Mouse (Mus musculus): ENCODE measurements around the gene Emsy.

Gene Emsy

DNA sequence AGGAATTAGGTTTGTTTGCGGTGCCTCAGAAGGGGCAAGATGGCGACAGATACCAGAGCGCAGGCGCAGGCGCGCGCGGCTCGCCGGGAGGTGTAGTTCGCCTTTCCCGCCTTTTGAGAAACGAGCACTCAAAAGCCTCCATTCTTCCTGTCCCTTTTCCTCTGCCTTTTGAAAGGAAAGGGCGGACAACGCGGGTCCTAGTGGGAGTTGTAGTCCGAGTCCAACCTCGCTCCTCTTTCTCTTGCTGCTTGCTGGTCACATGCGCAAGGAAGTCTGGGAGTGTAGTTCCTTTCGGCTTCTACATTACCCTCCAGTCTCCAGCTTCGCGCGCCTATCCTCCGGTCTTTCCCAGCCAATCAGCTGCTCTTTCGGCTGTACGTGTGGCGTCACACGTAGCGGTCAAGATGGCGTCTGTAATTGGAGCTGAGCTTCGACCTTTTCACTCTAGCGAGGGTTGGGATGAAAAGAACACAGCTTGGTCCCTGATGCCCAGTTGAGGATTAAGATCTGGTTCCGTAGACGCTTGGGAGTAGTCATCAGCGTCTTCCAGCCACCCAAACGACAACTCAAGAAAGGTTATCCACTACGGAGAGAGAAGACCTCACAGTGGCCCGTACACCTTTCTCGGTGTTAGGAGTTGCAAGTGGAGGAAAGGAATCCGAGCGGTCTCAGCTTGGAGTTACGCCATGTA, at the start of gene Emsy:
Gene Emsy, minus strand, starts transcription at position 253 of the 691 bp plus-strand sequence.
- DNase-seq (ENCODE audit: low read depth in 2 of 2, low spot score in 2 of 2), result peak; percentile 83 to 89

DNA sequence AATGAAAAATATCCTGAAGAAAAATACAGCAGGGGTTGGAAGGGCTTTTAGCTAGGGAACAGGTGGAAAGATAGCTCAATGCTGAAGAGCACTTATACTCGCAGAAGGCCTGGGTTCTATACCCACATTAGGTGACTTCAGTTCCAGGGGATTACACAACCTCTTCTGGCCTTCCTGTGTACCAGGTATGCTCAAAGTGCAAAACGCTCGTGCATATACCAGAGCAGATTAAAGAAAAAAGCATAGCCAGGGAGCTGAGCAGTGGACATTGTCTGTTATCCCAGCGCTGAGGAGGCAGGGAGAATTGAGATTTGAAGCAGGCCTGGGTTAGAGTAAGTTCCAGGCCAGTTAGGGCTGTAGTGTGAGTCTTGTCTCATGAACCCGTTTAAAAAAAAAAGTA, 47.7 kb upstream of the Emsy start:
- DNase-seq (ENCODE audit: low read depth in 2 of 2, low spot score in 2 of 2), result no peak

GRCm38 (mm10) chr7:98703365-98703881, 46.8 kb upstream of the Emsy start:
- peak; percentile 24 to 39 for DNase-seq (ENCODE audit: low read depth in 2 of 2, low spot score in 2 of 2)

DNA sequence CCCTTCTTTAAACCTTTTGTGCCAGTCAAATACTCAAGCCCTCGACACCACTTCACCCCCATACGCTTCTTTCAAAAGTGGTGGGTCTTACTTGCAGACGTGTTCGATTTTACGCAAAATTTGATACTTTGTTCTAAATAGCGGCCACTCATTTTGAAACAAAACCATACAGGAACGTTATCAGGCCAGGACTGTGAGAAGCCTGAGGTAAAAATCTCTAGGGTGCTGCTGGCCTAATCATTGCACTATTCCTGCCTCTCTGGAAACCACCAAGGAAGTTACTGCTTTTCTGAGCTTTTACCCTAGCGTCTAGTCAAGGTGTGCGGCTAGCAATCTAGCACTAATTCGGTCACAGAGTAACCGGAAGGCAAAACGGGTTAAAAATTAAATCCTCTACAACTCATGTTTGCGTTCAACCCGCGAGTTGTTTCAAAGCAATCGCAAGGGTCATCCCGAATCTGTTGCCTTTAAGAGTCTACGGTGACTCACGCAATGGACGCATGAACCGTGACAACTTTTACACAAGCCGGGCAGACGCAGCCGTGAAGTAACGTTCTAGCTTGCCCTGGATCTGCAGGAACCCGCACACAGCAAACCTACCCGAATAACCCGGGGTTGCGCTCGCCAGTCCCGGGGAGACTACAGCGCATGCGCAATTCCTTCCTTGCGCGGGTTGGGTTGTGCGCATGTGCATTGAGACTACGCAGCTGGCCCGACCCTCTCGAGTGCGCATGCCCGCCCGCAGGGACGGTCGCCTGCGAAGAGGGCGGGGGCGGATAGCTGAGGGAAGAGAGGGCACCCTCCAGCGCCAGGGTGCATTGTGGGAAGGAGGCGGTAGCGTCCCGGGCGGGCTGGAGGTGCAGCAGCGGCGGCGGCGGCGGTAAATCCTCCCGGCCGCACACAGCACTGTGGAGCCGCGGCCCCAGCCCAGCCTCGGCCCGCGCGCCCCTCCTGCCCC, 46.0 kb upstream of the Emsy start, which contains the start of gene Thap12:
Gene Thap12, plus strand, starts transcription at position 821 of the 958 bp plus-strand sequence.
- DNase-seq (ENCODE audit: low read depth in 2 of 2, low spot score in 2 of 2), result peak; percentile 99

- no peak for DNase-seq (ENCODE audit: low read depth in 2 of 2, low spot score in 2 of 2)
Observed at GRCm38 (mm10) chr7:98701771-98702170, 45.2 kb upstream of the Emsy start.

DNA sequence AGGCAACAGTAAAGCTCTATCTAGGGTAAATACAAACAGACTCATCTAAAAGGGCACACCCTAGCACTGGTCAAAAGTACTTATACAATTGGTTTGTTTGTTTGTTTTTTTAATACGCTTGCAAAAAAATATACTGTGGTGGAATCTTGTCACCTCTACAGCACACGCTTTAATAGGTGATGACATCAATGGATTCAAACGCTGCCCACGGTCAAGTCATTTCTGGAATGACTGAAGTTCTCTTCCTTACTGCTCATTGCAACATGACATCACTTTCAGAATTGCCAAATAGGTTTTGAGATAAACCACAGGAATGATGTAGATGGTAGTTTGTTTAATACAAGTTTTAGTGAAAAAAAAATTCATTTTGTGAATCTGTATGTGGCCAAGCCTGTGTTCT, 42.0 kb upstream of the Emsy start:
- no peak for DNase-seq (ENCODE audit: low read depth in 2 of 2, low spot score in 2 of 2)

- no peak for DNase-seq (ENCODE audit: low read depth in 2 of 2, low spot score in 2 of 2)
Observed at GRCm38 (mm10) chr7:98698041-98698440, 41.5 kb upstream of the Emsy start.

- DNase-seq (ENCODE audit: low read depth in 2 of 2, low spot score in 2 of 2), result no peak
Observed at GRCm38 (mm10) chr7:98697496-98697895, 40.9 kb upstream of the Emsy start.

DNA sequence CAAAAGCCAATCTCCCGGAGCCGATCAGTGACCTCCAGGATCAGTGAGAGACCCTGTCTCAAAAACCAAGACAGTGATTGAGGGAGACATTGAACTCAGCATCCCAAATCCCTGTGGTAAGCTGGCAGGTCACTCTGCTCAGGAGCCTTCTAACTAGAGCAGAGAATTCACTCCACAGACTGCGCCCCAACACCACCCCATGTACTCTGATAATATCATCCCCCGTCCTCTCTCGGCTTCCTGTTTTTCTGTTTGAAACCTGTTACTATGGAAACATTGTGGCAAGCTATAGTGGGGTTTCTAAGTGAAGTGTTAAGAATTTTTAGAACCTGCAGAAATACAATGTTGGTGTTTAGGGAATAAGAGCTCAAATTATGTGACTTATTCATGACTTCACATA, 37.5 kb upstream of the Emsy start:
- DNase-seq (ENCODE audit: low read depth in 2 of 2, low spot score in 2 of 2), result peak; percentile 65 to 71

GRCm38 (mm10) chr7:98692761-98693546, 36.4 kb upstream of the Emsy start:
- DNase-seq (ENCODE audit: low read depth in 2 of 2, low spot score in 2 of 2), result peak; percentile 55 to 66

DNA sequence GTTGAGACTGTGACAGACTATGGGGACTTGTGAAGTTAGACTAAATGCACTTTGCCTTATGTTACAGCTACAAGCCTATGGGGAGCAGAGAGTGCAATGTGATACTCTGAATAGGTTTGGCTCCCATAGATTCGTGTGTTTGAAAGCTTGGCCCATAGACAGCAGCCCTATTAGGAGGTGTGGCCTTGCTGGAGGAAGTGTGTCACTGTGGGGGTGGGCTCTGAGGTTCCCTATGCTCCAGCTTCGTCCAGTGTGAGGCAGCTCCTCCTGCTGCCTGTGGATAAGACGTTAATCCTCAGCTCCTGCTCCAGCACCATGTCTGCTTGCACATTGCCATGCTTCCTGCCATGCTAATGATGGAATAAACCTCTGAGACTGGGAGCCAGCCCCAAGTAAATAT, 34.2 kb upstream of the Emsy start:
- no peak for DNase-seq (ENCODE audit: low read depth in 2 of 2, low spot score in 2 of 2)

DNA sequence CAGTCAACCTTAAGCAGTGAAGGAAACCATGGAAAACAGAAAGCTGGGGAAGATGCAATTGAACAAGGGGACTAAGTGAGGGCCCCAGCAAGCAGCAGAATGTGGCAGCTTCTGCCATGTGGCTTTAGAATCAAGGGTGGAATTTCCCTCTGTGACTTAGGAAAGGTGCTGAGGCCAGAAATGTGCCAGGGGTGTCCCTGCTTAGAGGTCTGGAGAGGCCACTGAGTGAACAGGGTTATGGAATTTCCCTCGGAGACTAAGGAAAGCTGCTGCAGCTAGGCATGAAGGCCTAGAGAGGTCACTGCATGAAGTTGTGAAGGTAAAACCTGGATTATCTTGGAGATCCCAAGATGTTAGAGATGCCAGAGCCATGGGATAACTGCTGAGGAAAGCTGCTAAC, 33.5 kb upstream of the Emsy start:
- no peak for DNase-seq (ENCODE audit: low read depth in 2 of 2, low spot score in 2 of 2)

DNA sequence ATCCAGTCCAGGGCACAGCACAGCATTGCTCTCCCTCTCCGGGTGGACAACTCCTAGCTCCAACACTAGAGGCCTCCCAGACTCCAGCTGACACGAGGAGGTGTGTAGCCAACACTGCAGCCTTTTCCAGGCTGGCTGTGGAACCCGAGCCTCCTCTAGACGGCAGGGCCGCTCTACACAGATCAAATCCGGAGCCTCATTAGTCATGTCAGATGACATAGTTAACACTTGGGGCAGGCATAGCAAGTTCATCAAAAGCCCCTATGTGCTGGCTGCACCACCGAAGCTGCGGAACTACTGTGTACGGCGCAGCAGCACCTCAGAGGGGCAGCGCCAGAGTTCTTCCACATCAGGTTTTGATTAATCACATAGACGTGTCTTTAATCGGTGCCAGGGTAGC, 29.3 kb upstream of the Emsy start:
- DNase-seq (ENCODE audit: low read depth in 2 of 2, low spot score in 2 of 2), result no peak

DNA sequence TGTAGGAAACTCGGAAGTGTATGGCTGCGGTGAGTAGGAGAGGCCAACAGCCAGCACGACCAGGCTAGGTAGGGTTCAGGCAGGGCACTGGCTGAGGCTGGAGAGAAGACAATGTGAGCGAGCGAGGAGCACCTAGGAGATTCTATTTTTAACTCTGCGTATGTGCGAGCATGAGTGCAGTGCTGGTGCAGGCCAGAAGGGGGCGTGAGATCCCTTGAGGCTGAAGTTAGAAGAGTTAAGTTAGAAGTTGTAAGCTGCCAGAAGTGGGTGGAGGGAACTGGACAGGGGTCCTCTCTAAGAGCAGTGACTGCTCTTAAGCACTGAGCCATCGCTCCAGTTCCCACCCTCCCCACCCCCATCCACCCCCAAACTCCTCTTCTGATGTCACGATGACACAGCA, 26.2 kb upstream of the Emsy start:
- DNase-seq (ENCODE audit: low read depth in 2 of 2, low spot score in 2 of 2), result no peak

DNA sequence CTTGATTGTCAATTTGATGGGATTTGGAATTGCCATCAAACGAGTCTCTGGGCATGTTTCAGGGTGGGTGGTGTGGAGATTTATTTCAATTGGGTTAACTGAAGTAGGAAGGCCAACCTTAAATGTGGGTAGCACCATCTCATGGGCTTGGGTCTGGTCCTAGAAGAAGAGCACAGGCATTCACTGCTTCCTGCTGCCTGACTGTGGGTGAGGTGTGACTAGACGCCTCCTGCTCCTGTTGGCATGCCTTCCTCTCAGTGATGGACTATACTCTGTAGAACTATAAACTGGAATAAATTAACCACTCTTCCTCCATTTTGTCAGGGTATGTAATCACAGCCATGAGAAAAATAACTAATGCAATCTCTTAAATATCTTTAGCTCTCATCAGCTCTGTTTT, 24.1 kb upstream of the Emsy start:
- no peak for DNase-seq (ENCODE audit: low read depth in 2 of 2, low spot score in 2 of 2)

DNA sequence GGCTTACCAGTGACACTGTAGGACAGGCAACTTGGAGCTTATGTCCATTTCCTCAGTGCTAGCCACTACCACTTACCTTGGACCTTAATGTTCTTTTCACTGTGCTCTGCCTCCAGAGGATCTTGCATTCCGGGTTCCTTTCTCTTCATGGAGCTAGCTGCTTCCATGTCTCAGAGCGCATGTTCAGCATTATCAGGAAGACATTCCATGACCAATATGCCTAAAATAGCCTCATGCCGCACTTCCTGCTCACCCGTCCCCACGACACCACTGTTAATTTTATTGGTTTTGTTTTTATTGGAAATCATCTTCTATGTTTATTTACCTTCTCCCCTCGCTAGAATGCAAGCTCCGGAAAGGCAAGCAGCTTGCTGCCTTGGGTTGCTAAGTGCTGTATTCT, 21.9 kb upstream of the Emsy start:
- DNase-seq (ENCODE audit: low read depth in 2 of 2, low spot score in 2 of 2), result no peak

GRCm38 (mm10) chr7:98677511-98677910, 20.9 kb upstream of the Emsy start:
- no peak for DNase-seq (ENCODE audit: low read depth in 2 of 2, low spot score in 2 of 2)

DNA sequence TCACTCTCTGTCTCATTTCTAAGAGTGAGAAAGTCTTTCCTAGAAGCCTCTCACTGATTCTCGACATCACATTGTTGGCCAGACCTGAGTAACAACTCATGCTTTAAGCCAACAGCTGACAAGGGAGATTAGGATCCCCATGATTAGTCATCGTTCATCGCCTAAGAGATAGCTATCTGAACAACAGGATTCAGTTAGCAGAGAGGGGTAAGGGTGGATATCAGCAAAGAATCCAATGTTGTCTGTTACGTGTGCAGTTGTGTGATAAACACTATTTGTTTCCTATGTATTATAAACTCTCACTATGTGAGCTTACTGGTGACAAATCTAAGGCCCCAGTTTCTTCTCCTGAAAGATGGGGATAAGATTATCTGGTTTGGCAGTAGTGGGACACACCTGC, 17.8 kb upstream of the Emsy start:
- no peak for DNase-seq (ENCODE audit: low read depth in 2 of 2, low spot score in 2 of 2)

- DNase-seq (ENCODE audit: low read depth in 2 of 2, low spot score in 2 of 2), result no peak
Observed at GRCm38 (mm10) chr7:98672241-98672955, 15.8 kb upstream of the Emsy start.

DNA sequence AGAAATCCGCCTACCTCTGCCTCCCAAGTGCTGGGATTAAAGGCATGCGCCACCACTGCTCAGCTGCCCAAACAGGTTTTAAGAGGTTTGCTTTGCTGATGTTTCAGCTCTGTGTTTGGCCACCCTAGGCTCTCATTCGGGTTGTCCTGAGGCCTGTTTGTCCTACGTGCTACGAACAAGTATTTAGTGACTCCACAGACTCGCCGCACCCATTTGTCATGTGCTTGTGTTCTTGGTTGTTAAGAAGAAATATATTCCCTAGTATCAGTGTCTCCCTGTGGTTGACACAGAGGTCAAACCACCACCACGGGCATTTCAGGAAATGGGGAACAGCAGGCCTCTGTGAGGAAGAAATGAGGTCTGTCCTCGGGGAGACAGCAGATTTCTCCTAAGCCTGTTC, 14.8 kb upstream of the Emsy start:
- DNase-seq (ENCODE audit: low read depth in 2 of 2, low spot score in 2 of 2), result no peak

DNA sequence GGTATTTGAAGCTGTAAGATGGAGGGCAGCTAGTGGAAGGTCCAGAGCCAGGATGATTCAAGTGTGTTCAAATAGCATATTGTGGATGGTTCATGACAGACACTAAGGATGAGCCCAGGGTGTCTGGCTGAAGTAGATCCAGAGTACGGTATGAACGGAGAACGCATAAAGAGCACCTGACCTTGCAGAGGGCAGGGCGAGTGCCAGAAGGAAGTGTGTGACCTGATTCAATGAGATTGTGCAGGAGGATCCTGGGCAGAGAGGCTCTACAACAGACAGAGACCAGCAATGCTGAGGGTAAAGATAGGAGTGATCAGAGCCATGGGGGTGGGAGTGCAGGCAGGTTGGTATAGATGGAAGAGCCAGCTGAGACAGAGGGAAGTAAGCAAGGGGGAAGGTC, 14.2 kb upstream of the Emsy start:
- DNase-seq (ENCODE audit: low read depth in 2 of 2, low spot score in 2 of 2), result no peak
